Mouse (Mus musculus): ENCODE results near the gene Srpk2. TPM values are rescaled to one million over a fixed set of nuclear protein-coding genes. Genes with fewer than 3 reads are reported as not detected.
"Not testable (repeated sequence)": the region's sequence is repeated elsewhere in the genome, so short reads cannot be mapped to it uniquely, and the experiment has no call there.

Srpk2 gene
- polyA plus RNA-seq, 1 experiment from 2014 or later, result 98.4 TPM

DNA sequence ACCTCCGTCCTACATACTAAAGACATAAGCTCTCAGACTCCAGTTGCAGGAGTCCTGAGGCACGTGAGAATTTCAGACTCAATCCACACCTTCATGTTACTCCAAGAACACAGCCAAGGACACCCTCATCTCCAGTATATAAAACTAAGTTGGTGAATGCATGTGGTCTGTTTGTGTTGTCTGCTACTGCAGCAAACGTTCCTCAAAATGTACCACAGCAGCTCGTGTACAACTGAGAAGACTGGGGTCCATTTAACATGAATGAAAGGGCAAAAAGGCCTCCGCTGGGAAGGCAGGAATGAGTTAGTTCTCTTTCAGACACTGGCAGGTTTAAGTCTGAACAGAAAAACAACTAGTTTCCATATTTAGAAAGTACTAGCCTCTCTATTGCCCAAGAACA is 110.5 kb downstream of the Srpk2 start:
- H3K36me3 ChIP-seq (ENCODE audit: control insufficient read depth, insufficient read depth, low read length), result no peaks in the 10 kb centered on the region
- no peak for DNase-seq (ENCODE audit: low spot score)
- 95% methylated on average over 5 of the region's 5 CpGs for WGBS
- H3K9me3 ChIP-seq (replicated peaks; ENCODE audit: control insufficient read depth, low read length), result no peaks in the 10 kb centered on the region
- ATAC-seq, result no peak
- H3K9ac ChIP-seq (ENCODE audit: low read length), result no peak overlapping the region
- no peaks in the 10 kb centered on the region for H3K4me1 ChIP-seq (ENCODE audit: control insufficient read depth, insufficient read depth, low read length)
- no peak overlapping the region for H3K27ac ChIP-seq (ENCODE audit: low read depth, low read length)
- no peak overlapping the region for H3K4me3 ChIP-seq (ENCODE audit: low read depth, low read length)
- no peak overlapping the region for H3K4me2 ChIP-seq (ENCODE audit: low read length)
- H3K27me3 ChIP-seq (replicated peaks; ENCODE audit: control insufficient read depth, insufficient read depth, low read length), result no peaks in the 10 kb centered on the region

DNA sequence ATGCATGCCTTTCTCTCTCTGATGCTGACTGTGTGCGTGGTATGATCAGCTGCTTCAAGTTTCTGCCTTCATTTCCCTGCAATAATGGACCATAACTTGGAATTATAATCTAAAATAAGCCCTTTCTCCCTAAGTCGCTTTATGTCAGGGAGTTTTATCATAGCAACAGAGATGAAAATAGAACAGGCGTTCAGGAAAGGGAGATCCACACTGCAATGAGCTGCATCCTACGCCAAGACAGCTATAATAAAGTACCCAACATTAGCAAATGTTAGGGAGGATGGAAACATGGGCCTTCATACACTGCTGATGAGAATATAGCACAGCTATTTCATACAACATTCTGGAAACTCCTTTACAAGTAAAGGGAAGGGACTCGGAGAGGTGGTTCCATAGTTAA is 116.2 kb downstream of the Srpk2 start:
- H3K27ac ChIP-seq (ENCODE audit: low read depth, low read length), result no peak overlapping the region
- no peak overlapping the region for H3K9ac ChIP-seq (ENCODE audit: low read length)
- 96% methylated on average over 5 of the region's 5 CpGs for WGBS
- no peaks in the 10 kb centered on the region for H3K27me3 ChIP-seq (replicated peaks; ENCODE audit: control insufficient read depth, insufficient read depth, low read length)
- DNase-seq (ENCODE audit: low spot score) (no peak), ATAC-seq (no peak)
- no peaks in the 10 kb centered on the region for H3K4me1 ChIP-seq (ENCODE audit: control insufficient read depth, insufficient read depth, low read length)
- peaks cover 8% of the 10 kb centered on the region for H3K36me3 ChIP-seq (ENCODE audit: control insufficient read depth, insufficient read depth, low read length)
- H3K4me3 ChIP-seq (ENCODE audit: low read depth, low read length), result no peak overlapping the region
- no peak overlapping the region for H3K4me2 ChIP-seq (ENCODE audit: low read length)
- H3K9me3 ChIP-seq (replicated peaks; ENCODE audit: control insufficient read depth, low read length), result no peaks in the 10 kb centered on the region

DNA sequence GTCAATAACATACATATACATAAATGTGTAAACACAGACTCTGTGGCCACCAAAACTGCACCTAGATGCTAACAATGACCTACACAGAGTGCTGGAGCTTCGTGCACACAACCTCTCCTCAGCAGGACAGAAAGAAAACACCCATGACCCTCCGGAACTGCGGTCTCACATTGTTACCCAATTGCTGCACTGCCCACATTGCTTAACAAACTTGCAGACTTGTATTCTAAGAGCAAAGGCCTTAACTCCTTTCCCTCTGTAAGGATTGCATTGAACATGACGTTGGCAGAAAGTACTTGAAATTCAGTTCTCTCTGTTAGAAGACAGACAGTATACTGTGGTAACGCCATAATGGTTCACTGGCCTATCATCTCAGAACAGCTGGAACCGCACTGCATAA is 118.0 kb downstream of the Srpk2 start:
- no peak for ATAC-seq
- DNase-seq (ENCODE audit: low spot score), result no peak
- Histone ChIP-seq H3K36me3 (ENCODE audit: control insufficient read depth, insufficient read depth, low read length) (peaks cover 8% of the 10 kb centered on the region), H3K9ac (ENCODE audit: low read length) (no peak overlapping the region), H3K9me3 (replicated peaks; ENCODE audit: control insufficient read depth, low read length) (no peaks in the 10 kb centered on the region), H3K27me3 (replicated peaks; ENCODE audit: control insufficient read depth, insufficient read depth, low read length) (no peaks in the 10 kb centered on the region), H3K4me2 (ENCODE audit: low read length) (no peak overlapping the region), H3K4me1 (ENCODE audit: control insufficient read depth, insufficient read depth, low read length) (no peaks in the 10 kb centered on the region), H3K4me3 (ENCODE audit: low read depth, low read length) (no peak overlapping the region), H3K27ac (ENCODE audit: low read depth, low read length) (no peak overlapping the region)
- 91% methylated on average over 6 of the region's 6 CpGs for WGBS

DNA sequence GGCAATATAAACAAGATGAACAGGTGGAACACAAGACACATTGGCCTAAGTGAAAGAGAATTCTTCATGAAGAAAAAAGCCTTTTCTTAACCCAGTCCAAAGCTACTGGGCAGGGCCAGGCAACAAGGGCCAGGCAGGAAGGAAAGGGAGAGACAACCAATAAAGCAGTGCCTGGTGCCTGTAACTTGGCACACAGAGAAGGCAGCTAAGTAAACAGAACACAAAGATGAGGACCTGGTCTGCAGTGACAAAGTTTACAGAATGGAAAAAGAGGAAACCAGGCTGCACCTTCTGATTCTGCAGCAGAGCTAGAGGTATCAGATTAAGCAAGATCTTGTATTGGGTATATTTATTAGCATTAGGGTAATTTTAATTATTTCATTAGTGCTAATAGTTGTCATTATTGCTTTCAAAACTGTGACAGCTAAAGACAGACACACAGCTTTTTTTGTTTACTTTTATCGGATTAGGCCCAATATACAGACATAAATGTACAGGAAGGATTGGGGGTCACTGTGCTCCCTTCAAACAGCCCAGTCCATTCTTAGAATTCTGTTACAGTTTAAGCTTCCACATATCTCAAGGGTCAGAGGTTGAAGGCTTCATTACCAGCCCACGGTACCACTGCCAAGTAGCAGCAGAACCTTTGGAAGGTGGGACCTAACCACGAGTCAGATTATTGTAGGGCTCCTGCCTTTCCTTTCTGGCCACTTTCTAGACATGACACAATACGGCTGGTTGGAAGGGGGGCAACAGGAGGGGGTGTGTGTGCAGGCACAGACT is 121.9 kb downstream of the Srpk2 start:
- DNase-seq (ENCODE audit: low spot score), result no peak

DNA sequence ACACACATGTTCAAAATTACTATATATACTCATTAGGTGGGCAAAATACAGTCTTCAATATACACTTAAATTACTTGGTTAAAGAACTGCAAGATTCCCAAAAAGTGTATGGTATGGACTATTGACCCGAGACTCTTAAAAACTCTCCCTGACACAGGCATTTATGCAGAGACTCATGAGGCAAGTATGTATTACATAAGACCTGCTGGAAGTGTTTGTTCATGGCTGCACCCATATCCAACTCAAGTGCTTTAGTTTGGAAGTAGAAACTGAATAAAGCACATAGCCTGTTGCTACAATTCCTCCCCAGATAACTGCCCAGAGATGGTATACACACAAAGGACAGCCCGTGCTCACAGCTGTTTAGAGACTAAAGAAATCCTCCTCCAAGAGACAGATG is 123.2 kb downstream of the Srpk2 start:
- Histone ChIP-seq H3K4me1 (ENCODE audit: control insufficient read depth, insufficient read depth, low read length) (no peaks in the 10 kb centered on the region), H3K27ac (ENCODE audit: low read depth, low read length) (no peak overlapping the region), H3K36me3 (ENCODE audit: control insufficient read depth, insufficient read depth, low read length) (peaks cover 8% of the 10 kb centered on the region), H3K27me3 (replicated peaks; ENCODE audit: control insufficient read depth, insufficient read depth, low read length) (no peaks in the 10 kb centered on the region), H3K9ac (ENCODE audit: low read length) (no peak overlapping the region), H3K9me3 (replicated peaks; ENCODE audit: control insufficient read depth, low read length) (no peaks in the 10 kb centered on the region), H3K4me2 (ENCODE audit: low read length) (no peak overlapping the region), H3K4me3 (ENCODE audit: low read depth, low read length) (no peak overlapping the region)
- ATAC-seq (no peak), DNase-seq (ENCODE audit: low spot score) (no peak)
- WGBS, result 94% methylated on average over 2 of the region's 2 CpGs

More for the DNA sequence above, 121.9 kb downstream of the Srpk2 start:
- no peak overlapping the region for H3K9ac ChIP-seq (ENCODE audit: low read length)
- no peak for ATAC-seq
- H3K4me3 ChIP-seq (ENCODE audit: low read depth, low read length), result no peak overlapping the region
- WGBS, result 86% methylated on average over 4 of the region's 4 CpGs
- H3K9me3 ChIP-seq (replicated peaks; ENCODE audit: control insufficient read depth, low read length), result no peaks in the 10 kb centered on the region
- H3K4me1 ChIP-seq (ENCODE audit: control insufficient read depth, insufficient read depth, low read length), result no peaks in the 10 kb centered on the region
- H3K27me3 ChIP-seq (replicated peaks; ENCODE audit: control insufficient read depth, insufficient read depth, low read length), result no peaks in the 10 kb centered on the region
- no peak overlapping the region for H3K4me2 ChIP-seq (ENCODE audit: low read length)
- no peak overlapping the region for H3K27ac ChIP-seq (ENCODE audit: low read depth, low read length)
- peaks cover 8% of the 10 kb centered on the region for H3K36me3 ChIP-seq (ENCODE audit: control insufficient read depth, insufficient read depth, low read length)

DNA sequence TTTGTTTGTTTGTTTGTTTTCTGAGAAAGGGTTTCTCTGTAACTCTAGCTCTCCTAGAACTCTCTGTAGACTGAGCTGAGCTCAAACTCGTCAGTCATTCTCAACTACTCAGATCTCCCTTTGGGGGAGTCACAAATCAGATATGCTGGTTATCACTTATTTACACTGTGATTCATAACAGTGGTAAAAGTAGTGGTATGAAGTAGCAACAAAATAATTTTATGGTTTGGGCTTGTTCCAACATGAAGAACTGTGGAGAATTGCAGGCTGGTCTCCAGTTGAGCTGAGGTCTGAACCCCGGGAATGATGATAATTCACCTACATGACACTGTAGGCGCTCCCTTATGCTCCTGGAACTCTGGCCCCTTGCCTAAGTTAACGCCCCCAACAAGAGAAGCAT is 124.2 kb downstream of the Srpk2 start:
- DNase-seq (ENCODE audit: low spot score) (no peak), ATAC-seq (no peak)
- 88% methylated on average over 4 of the region's 4 CpGs for WGBS
- no peaks in the 10 kb centered on the region for H3K27me3 ChIP-seq (replicated peaks; ENCODE audit: control insufficient read depth, insufficient read depth, low read length)
- no peaks in the 10 kb centered on the region for H3K4me1 ChIP-seq (ENCODE audit: control insufficient read depth, insufficient read depth, low read length)
- H3K4me2 ChIP-seq (ENCODE audit: low read length), result no peak overlapping the region
- H3K36me3 ChIP-seq (ENCODE audit: control insufficient read depth, insufficient read depth, low read length), result peaks cover 8% of the 10 kb centered on the region
- no peak overlapping the region for H3K4me3 ChIP-seq (ENCODE audit: low read depth, low read length)
- no peaks in the 10 kb centered on the region for H3K9me3 ChIP-seq (replicated peaks; ENCODE audit: control insufficient read depth, low read length)
- H3K27ac ChIP-seq (ENCODE audit: low read depth, low read length), result no peak overlapping the region
- H3K9ac ChIP-seq (ENCODE audit: low read length), result no peak overlapping the region

DNA sequence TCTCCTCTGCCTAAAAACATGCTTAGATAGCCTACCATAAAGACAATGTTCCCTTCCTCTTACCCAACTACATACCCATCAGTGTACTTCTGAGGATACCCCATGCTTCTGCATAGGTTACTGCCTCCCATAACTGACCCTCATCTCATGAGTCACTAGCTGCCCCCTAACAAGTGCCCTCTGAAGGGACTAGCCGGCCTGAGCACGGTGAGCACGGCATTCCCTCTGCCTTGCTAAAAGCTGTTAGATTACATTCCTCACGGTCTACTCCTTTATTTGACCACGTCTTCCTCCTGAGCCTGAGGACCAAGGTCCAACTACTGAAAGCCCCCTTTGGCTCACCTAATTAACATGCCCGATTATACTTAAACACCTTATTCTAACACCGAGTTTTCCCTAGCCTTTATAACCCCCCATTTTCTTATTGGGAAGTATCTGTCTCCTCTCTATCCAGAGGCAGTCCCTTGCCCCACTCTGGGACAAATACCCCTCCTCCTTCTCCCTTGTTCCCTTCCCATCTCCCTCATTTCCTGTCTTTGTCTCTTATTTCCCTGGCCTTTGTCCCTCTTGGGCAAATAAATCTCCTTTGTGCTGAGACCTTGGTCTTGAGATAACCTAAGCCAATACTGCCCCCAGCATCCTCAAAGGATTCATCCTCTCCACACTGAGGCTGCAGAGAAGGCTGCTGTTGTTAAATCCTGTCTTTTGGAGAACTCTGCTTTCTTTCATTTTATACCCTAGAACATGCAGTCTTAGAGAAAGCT is 128.2 kb downstream of the Srpk2 start:
- no peak overlapping the region for H3K4me3 ChIP-seq (ENCODE audit: low read depth, low read length)
- no peak for ATAC-seq
- 84% methylated on average over 7 of the region's 7 CpGs for WGBS
- no peak overlapping the region for H3K9ac ChIP-seq (ENCODE audit: low read length)
- H3K27me3 ChIP-seq (replicated peaks; ENCODE audit: control insufficient read depth, insufficient read depth, low read length), result no peaks in the 10 kb centered on the region
- no peaks in the 10 kb centered on the region for H3K9me3 ChIP-seq (replicated peaks; ENCODE audit: control insufficient read depth, low read length)
- no peak overlapping the region for H3K27ac ChIP-seq (ENCODE audit: low read depth, low read length)
- no peaks in the 10 kb centered on the region for H3K4me1 ChIP-seq (ENCODE audit: control insufficient read depth, insufficient read depth, low read length)
- no peak overlapping the region for H3K4me2 ChIP-seq (ENCODE audit: low read length)
- H3K36me3 ChIP-seq (ENCODE audit: control insufficient read depth, insufficient read depth, low read length), result no peaks in the 10 kb centered on the region; the same call in 1 of the 2 replicates
- DNase-seq (ENCODE audit: low spot score), result no peak

DNA sequence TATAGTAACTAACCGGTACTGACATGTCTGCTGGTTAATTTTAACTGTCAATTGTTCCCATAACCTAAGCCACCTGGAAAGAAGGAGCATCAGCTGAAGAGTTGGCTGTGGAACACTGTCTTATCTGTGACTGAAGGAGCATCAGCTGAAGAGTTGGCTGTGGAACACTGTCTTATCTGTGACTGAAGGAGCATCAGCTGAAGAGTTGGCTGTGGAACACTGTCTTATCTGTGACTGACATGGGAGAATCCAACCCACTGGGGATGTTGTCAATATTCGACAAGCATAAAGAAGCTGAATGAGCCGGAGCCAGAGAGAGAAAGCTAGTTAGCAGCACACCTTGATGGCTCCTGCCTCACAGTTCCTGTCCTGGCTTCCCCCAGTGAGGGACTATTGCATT is 131.1 kb downstream of the Srpk2 start:
- not testable (repeated sequence) for H3K9ac ChIP-seq (ENCODE audit: low read length); H3K27ac ChIP-seq (ENCODE audit: low read depth, low read length); DNase-seq (ENCODE audit: low spot score); H3K4me3 ChIP-seq (ENCODE audit: low read depth, low read length); H3K27me3 ChIP-seq (replicated peaks; ENCODE audit: control insufficient read depth, insufficient read depth, low read length); H3K9me3 ChIP-seq (replicated peaks; ENCODE audit: control insufficient read depth, low read length); H3K4me2 ChIP-seq (ENCODE audit: low read length); ATAC-seq; H3K4me1 ChIP-seq (ENCODE audit: control insufficient read depth, insufficient read depth, low read length); H3K36me3 ChIP-seq (ENCODE audit: control insufficient read depth, insufficient read depth, low read length)
- 85% methylated on average over 3 of the region's 3 CpGs for WGBS

DNA sequence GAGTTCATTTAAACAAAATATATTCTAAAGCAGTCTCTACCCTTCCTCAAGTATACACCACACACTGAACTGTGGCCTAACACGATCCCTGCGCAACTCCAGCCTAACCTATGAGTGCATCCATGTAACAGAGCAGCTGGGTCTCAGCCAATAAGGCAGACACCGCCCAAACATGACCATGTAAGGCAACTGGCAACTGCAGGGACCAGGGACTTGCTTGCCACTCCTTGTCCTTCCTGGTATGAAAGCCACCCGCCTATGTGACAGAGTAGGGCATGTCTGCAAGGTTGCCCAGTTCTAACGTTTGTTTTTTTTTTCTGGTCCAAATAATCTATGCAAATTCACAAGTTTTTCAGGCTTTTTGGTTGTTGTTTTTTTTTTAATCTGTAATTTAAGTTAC is 132.7 kb downstream of the Srpk2 start:
- no peak for ATAC-seq
- H3K36me3 ChIP-seq (ENCODE audit: control insufficient read depth, insufficient read depth, low read length), result 0 out of 2 replicates have a peak, but pooled peaks cover 7% of the 10 kb centered on the region
- H3K27ac ChIP-seq (ENCODE audit: low read depth, low read length), result no peak overlapping the region
- no peaks in the 10 kb centered on the region for H3K9me3 ChIP-seq (replicated peaks; ENCODE audit: control insufficient read depth, low read length)
- DNase-seq (ENCODE audit: low spot score), result no peak
- H3K9ac ChIP-seq (ENCODE audit: low read length), result no peak overlapping the region
- no peak overlapping the region for H3K4me2 ChIP-seq (ENCODE audit: low read length)
- no peaks in the 10 kb centered on the region for H3K4me1 ChIP-seq (ENCODE audit: control insufficient read depth, insufficient read depth, low read length)
- no peaks in the 10 kb centered on the region for H3K27me3 ChIP-seq (replicated peaks; ENCODE audit: control insufficient read depth, insufficient read depth, low read length)
- WGBS, result 83% methylated on average over 5 of the region's 5 CpGs
- no peak overlapping the region for H3K4me3 ChIP-seq (ENCODE audit: low read depth, low read length)
